Mouse (Mus musculus): ENCODE measurements around the gene Man1c1. TPM values are rescaled to one million over a fixed set of nuclear protein-coding genes. Genes with fewer than 3 reads are reported as not detected.

The Man1c1 gene
- polyA plus RNA-seq, 1 experiment from 2014 or later = 6.3 TPM

DNA sequence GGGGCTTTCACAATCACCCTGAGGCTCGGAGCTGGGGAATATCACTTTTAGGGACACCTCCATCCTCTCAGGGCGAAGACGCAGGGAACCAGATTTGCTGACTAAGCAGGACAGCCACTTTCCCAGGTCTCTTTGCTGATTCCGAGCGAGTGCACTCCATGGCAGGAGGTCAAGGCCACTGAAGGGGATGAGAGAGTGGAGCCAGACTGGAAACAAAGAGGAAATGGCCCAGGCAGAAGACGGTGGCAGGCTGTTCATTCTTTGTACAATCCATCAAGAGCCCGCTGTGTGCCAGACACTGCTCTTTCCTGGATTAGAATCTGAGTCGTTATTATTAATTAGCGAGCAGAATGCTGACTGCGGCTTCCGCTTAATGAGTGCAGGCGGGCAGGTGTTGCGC, 70.1 kb downstream of the Man1c1 start:
- Histone ChIP-seq H3K4me1 (peaks cover 84% of the 10 kb centered on the region), H3K4me2 (no peak overlapping the region), H3K27me3 (replicated peaks) (no peaks in the 10 kb centered on the region), H3K9ac (no peak overlapping the region), H3K4me3 (no peak overlapping the region), H3K9me3 (peaks cover 3% of the 10 kb centered on the region; the same call in 1 of the 2 replicates), H3K27ac (replicated peaks) (no peak overlapping the region), H3K36me3 (peaks cover 4% of the 10 kb centered on the region)
- WGBS = 73% methylated on average over 13 of the region's 13 CpGs
- no peak for ATAC-seq (ENCODE audit: extremely low read depth, insufficient number of reproducible peaks, low FRiP score, low TSS enrichment)

DNA sequence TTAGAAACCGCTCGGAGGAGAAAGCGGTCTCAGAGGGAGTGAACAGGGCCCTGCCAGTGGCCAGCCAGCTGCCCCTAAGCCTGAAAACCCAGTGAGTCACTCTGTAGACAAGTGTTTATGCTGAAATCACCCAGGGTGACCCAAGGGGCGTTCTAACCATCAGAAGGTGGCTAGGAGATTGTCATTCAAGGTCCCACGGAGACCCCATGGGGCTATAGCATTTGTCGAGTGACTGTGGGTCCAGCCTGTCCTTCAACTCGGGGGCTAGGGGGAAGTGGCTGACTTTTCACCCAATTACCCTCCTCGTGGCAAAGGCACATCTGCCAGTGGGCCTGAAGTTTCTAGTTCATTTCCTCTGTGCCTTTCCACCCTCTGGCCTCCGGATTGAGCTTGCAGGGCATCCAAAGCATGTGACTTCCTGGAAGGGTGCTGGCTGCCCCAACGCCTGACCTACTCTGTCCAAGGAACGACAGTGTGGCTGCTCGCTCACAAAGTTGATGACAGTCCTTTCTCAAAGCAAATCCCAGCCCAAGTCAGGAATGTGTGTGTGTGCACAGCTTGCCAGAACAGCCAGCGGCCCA, 71.9 kb downstream of the Man1c1 start:
- no peaks in the 10 kb centered on the region for H3K9me3 ChIP-seq
- peaks cover 88% of the 10 kb centered on the region for H3K4me1 ChIP-seq
- peak; percentile 63; the same call in 1 of the 2 replicates for ATAC-seq (ENCODE audit: extremely low read depth, insufficient number of reproducible peaks, low FRiP score, low TSS enrichment)
- no peak overlapping the region for H3K4me3 ChIP-seq
- peak overlapping the region; percentile 94 for H3K27ac ChIP-seq (replicated peaks)
- H3K27me3 ChIP-seq (replicated peaks) = no peaks in the 10 kb centered on the region
- peak overlapping the region; percentile 14; the same call in 1 of the 2 replicates for H3K4me2 ChIP-seq
- H3K36me3 ChIP-seq = no peaks in the 10 kb centered on the region
- H3K9ac ChIP-seq = peak overlapping the region; percentile 51
- WGBS = 27% methylated on average over 13 of the region's 13 CpGs

DNA sequence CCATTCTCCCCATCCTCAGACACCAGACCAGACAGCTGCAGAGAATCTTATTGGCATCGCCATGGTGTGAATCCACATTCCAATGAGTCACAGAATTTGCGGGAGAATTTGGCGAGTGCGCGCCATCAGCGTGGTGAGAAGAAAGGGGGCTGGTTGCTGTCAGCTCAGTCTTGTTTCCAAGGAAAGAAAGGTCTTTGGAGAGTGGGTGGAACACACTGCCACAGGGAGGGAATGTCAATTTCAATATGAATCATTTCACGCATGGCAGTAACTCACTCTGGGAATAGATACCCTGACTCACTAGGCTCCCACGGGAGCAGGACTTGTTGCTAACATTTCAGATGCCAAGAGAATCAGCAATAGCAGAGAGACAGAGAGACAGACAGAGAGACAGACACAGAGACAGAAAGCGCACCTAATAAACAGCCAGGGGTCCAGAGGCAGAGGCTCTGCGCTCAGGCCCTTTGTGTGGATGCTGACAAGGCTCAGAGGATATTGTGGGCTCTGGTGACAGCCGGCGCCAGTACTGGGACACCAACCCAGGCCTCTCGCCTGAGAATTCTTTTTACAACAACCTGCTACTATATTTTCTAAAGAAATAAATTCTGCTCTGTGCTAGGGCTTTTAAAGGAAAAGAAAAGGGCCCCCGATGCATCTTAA, 72.5 kb downstream of the Man1c1 start:
- no peak for ATAC-seq (ENCODE audit: extremely low read depth, insufficient number of reproducible peaks, low FRiP score, low TSS enrichment)
- Histone ChIP-seq H3K27ac (replicated peaks) (peak overlapping the region; percentile 94), H3K9me3 (no peaks in the 10 kb centered on the region), H3K4me2 (no peak overlapping the region), H3K9ac (peak overlapping the region; percentile 51), H3K4me1 (peaks cover 89% of the 10 kb centered on the region), H3K4me3 (no peak overlapping the region), H3K27me3 (replicated peaks) (no peaks in the 10 kb centered on the region), H3K36me3 (no peaks in the 10 kb centered on the region)
- WGBS = 64% methylated on average over 14 of the region's 14 CpGs

DNA sequence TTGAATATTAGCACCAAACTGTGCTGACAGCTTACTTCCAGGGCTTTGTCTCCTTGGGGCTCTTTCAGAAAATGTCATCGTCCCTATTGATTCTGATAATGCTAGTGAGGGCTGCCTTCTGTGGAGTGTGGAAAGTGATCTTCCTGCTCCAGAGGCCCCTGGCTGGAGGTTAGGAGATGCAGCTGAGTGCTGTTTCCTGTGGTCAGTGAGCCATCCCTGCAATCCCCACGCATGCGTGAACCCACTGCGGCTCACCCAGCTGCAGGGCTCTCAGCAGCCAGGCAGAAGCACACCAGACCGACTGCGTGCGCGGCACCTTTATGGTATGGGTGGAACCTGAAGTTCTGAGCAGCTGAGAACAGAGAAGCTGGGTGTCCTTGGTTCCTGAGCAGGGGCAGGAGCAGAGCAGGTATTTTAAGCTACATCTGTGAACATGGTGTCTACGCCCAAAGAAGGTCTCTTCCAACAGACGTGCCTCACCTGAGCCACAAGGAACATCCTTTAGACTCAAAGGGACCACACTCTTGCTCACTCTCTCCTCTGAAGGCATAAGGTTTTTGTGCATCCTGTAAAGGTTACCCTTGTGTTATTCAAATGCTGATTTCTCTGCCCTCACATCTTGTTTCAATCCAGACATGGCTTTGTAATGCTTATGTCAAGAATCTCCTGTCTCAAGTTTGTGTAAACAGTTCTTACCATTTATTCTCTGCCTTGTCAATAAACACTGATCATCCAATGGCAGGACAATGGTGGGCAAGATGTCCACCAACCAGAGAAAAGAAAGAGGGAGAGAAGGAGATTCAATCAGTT, 75.3 kb downstream of the Man1c1 start:
- peaks cover 94% of the 10 kb centered on the region for H3K4me1 ChIP-seq
- H3K4me2 ChIP-seq = peak overlapping the region; percentile 2; the same call in 1 of the 2 replicates
- no peaks in the 10 kb centered on the region for H3K9me3 ChIP-seq
- H3K36me3 ChIP-seq = no peaks in the 10 kb centered on the region
- no peaks in the 10 kb centered on the region for H3K27me3 ChIP-seq (replicated peaks)
- H3K27ac ChIP-seq (replicated peaks) = peak overlapping the region; percentile 90
- 49% methylated on average over 10 of the region's 10 CpGs for WGBS
- peak overlapping the region; percentile 48; the same call in 1 of the 2 replicates for H3K9ac ChIP-seq
- ATAC-seq (ENCODE audit: extremely low read depth, insufficient number of reproducible peaks, low FRiP score, low TSS enrichment) = no peak
- H3K4me3 ChIP-seq = no peak overlapping the region

DNA sequence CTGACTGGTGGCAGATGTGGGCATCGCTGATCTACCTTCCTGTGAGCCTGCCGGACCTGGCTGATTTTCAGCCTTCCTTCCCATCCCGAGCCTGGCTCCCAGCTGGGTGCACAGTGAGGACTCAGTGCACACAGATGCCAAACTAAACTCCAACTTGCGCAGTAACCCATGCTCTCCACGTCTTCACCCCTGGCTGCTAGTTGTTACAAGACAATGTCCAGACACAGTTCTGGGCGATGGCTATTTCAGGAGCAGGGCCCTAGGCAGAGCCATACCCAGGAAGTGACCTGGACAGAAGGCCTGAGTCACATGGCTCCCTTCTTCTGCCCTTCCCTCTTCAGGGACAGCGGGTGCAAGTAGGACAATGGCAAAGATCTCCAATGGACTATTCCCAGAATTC, 76.0 kb downstream of the Man1c1 start:
- H3K36me3 ChIP-seq = no peaks in the 10 kb centered on the region
- peak overlapping the region; percentile 34 for H3K4me2 ChIP-seq
- 23% methylated on average over 7 of the region's 7 CpGs for WGBS
- H3K9ac ChIP-seq = peak overlapping the region; percentile 65
- H3K9me3 ChIP-seq = no peaks in the 10 kb centered on the region
- no peak for ATAC-seq (ENCODE audit: extremely low read depth, insufficient number of reproducible peaks, low FRiP score, low TSS enrichment)
- peaks cover 89% of the 10 kb centered on the region for H3K4me1 ChIP-seq
- no peaks in the 10 kb centered on the region for H3K27me3 ChIP-seq (replicated peaks)
- H3K4me3 ChIP-seq = no peak overlapping the region
- H3K27ac ChIP-seq (replicated peaks) = peak overlapping the region; percentile 90

DNA sequence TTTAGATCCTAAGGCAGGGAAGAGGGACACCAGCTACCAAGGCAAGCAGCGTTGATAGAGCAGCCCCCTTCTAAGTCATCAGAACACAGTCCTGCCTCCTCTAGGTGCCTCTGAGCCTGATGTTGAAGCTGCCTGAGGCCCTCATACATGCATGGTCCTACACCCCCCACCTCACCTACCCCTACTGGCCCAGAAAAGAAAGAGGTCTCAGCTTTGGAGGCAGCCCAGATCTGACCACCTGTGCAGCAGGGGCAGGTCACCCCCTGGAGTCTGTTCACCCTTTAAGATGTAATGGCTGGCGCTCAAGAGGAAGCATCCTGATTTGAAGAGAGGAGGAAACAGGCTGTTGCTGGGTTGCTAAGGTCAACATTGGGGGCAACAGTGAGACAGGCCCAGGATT, 77.2 kb downstream of the Man1c1 start:
- Histone ChIP-seq H3K9me3 (no peaks in the 10 kb centered on the region), H3K4me3 (no peak overlapping the region), H3K4me2 (no peak overlapping the region), H3K27me3 (replicated peaks) (no peaks in the 10 kb centered on the region), H3K36me3 (no peaks in the 10 kb centered on the region), H3K9ac (0 out of 2 replicates have a peak overlapping the region, but pooled peaks have one; percentile 41), H3K27ac (replicated peaks) (peak overlapping the region; percentile 90), H3K4me1 (peaks cover 78% of the 10 kb centered on the region)
- WGBS = 60% methylated on average over 2 of the region's 2 CpGs
- ATAC-seq (ENCODE audit: extremely low read depth, insufficient number of reproducible peaks, low FRiP score, low TSS enrichment) = no peak

DNA sequence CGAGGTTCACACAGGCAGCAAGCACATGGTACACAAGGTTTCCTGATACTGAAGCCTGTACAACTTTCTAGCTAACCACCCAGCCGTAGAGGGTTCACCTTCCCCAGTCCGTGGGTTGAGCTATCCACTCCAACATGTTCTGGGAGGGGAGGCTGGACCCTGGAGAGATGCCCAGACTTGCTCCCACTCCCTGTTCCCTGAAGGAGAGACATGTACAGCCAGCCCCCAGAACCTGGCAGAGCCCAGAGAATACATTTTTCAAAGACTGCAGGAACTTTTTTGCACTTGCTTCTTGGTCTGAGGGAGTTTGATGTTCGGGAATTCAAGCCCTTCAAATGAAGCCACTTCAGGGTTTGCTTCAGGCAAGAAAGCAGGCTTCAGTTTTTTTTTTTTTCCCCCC, 77.7 kb downstream of the Man1c1 start:
- ATAC-seq (ENCODE audit: extremely low read depth, insufficient number of reproducible peaks, low FRiP score, low TSS enrichment) = no peak
- H3K27ac ChIP-seq (replicated peaks) = peak overlapping the region; percentile 90
- WGBS = 49% methylated on average over 4 of the region's 4 CpGs
- no peak overlapping the region for H3K4me3 ChIP-seq
- H3K27me3 ChIP-seq (replicated peaks) = no peaks in the 10 kb centered on the region
- H3K4me2 ChIP-seq = peak overlapping the region; percentile 2; the same call in 1 of the 2 replicates
- peak overlapping the region; percentile 41 for H3K9ac ChIP-seq
- H3K36me3 ChIP-seq = no peaks in the 10 kb centered on the region
- H3K4me1 ChIP-seq = peaks cover 72% of the 10 kb centered on the region
- no peaks in the 10 kb centered on the region for H3K9me3 ChIP-seq

DNA sequence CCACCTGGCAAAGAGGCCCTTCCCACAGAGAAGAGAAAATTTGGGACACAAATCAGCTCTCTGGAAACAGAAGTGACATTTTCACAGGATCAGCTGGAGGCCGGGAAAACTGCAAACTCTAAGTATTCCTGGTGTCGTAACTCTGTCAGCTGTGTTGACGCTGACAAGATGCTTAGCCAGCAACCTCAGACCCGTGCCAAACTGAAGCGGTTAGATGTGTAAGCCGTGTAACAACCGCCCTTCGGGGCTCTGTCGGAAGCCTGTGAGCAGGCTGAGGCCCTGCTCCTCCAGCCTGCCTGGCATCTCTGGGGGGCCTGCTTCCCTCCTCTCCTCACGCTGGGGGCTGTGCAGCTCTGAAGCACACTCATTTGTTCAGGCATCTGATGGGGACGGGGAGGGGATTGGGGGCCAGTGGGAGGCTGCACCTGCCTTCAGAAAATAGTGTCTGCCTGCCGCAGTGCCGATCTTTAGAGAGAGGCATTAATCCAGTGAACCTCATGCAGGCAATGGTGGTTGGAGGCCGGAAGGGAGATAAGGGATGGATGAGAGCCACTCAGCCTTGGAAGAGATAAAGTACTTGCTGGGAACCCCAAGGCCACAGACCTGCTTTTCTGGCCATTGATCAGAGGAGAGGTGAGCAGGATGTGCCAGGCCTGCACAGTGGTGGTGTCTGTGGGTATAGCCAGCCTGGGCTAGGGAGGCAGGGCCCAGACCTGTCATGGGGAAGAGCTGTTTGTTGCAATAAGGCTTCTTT, 79.8 kb downstream of the Man1c1 start:
- Histone ChIP-seq H3K9ac (peak overlapping the region; percentile 72), H3K27ac (replicated peaks) (peak overlapping the region; percentile 84), H3K27me3 (replicated peaks) (no peaks in the 10 kb centered on the region), H3K9me3 (no peaks in the 10 kb centered on the region), H3K4me3 (no peak overlapping the region), H3K36me3 (no peaks in the 10 kb centered on the region), H3K4me2 (peak overlapping the region; percentile 18), H3K4me1 (peaks cover 61% of the 10 kb centered on the region)
- 15% methylated on average over 14 of the region's 14 CpGs for WGBS
- no peak for ATAC-seq (ENCODE audit: extremely low read depth, insufficient number of reproducible peaks, low FRiP score, low TSS enrichment)

DNA sequence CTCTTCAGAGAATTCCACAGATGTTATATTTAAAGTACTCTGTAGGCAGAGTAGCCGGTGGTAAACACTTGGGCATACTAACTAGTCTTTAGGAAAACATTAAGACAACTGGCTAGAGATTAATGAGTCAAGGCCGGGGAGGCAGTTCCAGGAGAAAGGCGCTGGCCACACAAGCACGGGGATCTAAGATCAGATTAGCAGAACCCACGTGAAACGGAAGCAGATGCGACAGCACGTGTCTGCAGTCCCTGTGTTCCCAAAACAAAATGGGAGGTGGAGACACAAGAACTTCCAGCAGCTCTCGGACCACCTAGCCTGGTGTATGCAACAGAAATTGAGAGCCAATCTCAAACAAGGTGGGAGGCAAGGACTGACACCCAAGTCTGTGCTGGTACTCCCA, 82.4 kb downstream of the Man1c1 start:
- ATAC-seq (ENCODE audit: extremely low read depth, insufficient number of reproducible peaks, low FRiP score, low TSS enrichment) = no peak
- H3K27me3 ChIP-seq (replicated peaks) = no peaks in the 10 kb centered on the region
- H3K27ac ChIP-seq (replicated peaks) = no peak overlapping the region
- WGBS = 71% methylated on average over 9 of the region's 9 CpGs
- no peak overlapping the region for H3K4me2 ChIP-seq
- no peaks in the 10 kb centered on the region for H3K36me3 ChIP-seq
- no peaks in the 10 kb centered on the region for H3K9me3 ChIP-seq
- H3K4me1 ChIP-seq = peaks cover 45% of the 10 kb centered on the region
- no peak overlapping the region for H3K4me3 ChIP-seq
- no peak overlapping the region for H3K9ac ChIP-seq

DNA sequence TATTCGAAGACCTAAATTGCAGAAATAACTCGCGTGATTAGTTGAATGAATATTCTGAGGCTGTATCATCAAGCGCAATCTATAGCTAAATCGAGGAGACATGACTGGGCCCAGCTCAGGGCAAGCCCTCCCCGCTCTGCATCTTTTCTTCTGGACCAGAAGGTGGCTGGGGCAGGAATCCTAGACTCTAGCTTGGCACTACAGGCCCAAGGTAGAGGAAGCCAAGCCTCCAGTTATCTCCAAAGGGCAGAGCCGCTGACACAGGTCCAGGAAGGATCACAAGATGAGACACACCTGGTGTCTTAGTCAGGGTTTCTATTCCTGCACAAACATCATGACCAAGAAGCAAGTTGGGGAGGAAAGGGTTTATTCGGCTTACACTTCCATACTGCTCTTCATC, 83.8 kb downstream of the Man1c1 start:
- H3K9ac ChIP-seq = no peak overlapping the region
- peaks cover 31% of the 10 kb centered on the region for H3K4me1 ChIP-seq
- no peaks in the 10 kb centered on the region for H3K9me3 ChIP-seq
- H3K4me3 ChIP-seq = no peak overlapping the region
- ATAC-seq (ENCODE audit: extremely low read depth, insufficient number of reproducible peaks, low FRiP score, low TSS enrichment) = no peak
- WGBS = 83% methylated on average over 8 of the region's 8 CpGs
- no peaks in the 10 kb centered on the region for H3K36me3 ChIP-seq
- H3K27ac ChIP-seq (replicated peaks) = no peak overlapping the region
- no peaks in the 10 kb centered on the region for H3K27me3 ChIP-seq (replicated peaks)
- H3K4me2 ChIP-seq = no peak overlapping the region

DNA sequence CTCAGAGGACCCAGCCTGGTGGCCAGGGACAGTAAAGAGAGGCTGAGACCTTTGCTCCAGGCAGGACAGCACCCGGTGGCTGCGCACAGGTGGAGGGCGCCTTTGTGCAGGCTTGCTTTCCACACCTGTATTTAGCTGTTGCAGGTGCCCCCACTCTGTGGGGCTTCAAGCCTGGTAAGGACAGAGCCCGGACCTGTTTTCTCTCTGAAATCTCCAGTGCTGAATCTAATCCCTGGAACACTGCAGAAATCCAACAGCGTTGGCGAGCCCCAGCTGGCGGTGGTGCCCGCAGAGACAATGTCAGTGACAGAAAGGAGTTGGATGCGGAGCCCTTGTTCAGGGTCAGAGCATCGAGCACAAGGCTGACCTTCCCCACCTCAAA, 84.6 kb downstream of the Man1c1 start:
- H3K4me3 ChIP-seq = no peak overlapping the region
- WGBS = 83% methylated on average over 10 of the region's 10 CpGs
- no peak overlapping the region for H3K27ac ChIP-seq (replicated peaks)
- no peaks in the 10 kb centered on the region for H3K27me3 ChIP-seq (replicated peaks)
- no peaks in the 10 kb centered on the region for H3K36me3 ChIP-seq
- H3K4me1 ChIP-seq = peaks cover 23% of the 10 kb centered on the region
- no peak overlapping the region for H3K9ac ChIP-seq
- no peak overlapping the region for H3K4me2 ChIP-seq
- no peak for ATAC-seq (ENCODE audit: extremely low read depth, insufficient number of reproducible peaks, low FRiP score, low TSS enrichment)
- no peaks in the 10 kb centered on the region for H3K9me3 ChIP-seq
